Mouse (Mus musculus) 416B (cell line): Measurements from ENCODE around the gene Gpatch1.

ENCODE experiments used
- DNase-seq: peaks from one replicate; pipeline ENCODE4 v3.0.0; 2011; ENCODE audit warnings: low read depth

The Gpatch1 gene

DNA sequence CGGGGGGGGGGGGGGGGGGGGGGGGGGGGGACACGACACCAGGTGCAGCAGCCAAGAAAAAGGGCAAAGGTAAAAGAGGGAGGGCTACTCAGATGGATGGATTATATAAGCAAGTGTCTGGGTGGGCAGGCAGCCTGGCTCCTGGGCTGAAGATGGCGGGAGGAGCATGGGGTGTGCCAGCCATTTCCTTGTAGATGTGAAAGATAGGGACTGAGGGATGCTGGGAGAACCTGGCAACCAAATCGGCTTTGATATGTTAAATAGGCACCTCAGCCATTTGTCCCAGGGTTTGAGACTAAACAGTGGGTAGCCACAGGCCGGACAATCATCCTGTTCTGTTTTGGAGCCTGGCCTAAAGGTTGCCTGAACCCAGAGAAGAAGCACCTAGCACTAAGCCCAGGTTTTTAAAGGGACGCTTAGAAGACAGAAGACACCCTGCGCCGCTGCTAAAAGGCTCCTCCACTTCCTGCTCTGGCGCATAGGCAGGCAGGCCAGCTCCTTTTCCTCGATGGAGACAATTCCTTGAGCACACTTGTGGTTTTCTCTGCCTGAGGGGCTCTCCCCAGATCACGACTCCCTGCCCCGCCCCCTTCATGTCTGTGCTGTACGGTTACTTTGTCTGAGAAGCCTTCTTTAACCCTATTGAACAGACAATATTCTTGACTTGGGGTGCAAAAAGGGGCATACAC is 4.6 kb upstream of the Gpatch1 start:
- no peak for DNase-seq

DNA sequence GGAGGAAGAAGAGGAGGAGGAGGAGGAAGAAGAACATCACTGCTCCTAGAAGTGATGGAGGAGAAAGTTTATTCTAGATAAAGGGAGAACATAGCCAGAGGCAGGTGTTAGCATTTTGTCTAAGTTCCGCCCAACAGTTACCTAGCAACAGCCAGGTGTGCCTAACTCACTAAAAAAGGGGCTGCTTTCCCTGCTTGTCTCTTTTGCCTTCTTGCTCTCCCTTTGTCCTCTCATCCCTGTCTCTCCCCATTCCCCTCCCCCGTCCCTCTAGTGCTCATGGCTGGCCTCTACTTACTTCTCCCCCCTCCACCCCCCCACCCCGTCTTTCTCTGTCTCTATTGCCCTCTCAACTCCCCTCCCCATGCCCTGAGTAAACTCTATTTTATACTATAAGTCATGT is 3.9 kb upstream of the Gpatch1 start:
- no peak for DNase-seq

DNA sequence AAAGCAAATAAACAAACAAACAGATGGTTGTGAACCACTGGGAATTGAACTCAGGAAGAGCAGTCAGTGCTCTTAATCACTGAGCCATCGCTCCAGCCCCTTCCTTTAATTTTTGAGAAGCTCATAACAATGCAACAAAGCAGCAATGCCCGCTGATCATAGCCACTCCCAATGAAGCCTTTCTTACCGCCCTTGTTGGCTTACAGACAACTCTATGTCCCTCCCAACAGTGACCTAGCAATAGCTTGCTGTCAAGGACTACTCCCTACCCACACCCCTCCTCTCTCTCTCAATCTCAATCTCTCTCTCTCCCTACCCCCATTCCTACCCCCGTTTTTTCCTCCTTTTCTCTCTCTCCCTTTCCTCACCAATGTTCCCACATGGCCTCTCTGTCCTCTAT is 1.5 kb upstream of the Gpatch1 start:
- DNase-seq, result no peak

GRCm38 (mm10) chr7:35319221-35319620 is 981 bp upstream of the Gpatch1 start:
- DNase-seq, result peak; percentile 64

- no peak for DNase-seq
These were observed 4.1 kb downstream of the Gpatch1 start for GRCm38 (mm10) chr7:35314156-35314555.

DNA sequence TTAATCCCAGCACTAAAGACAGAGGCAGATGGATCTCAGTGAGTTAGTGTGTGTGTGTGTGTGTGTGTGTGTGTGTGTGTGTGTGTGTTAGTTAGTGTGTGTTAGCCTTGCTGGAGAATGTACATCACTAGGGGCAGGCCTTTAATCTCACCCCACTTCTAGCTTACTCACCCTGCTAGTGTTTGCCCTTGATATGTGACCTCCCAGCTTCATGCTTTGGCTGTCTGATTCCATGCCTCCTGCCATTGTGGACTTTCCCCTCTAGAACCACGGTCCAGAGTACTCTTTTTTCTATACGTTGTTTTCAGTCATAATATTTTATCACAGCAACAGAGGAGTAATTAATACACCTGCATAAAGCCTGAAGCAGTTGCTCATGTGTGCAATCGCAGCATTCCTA is 7.0 kb downstream of the Gpatch1 start:
- DNase-seq, result no peak

DNA sequence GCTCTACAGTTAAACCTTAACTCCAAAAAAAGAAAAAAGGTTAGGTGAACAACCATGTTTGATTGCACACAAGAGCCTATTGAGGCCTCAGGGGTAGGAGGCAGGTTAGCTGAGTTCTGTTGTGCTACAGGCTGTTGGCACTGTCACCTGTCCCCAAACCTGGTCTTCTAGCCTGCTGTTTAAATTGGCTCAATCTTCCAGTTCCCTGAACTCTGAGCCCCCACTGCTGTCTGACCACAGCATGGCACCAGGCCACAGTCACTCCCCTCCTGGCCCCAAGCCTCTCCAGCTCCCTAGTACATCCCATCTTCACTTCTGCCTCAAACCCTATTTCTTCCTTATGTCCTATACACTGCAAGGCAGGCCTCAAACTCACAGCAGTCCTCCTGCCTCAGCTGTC is 17.4 kb downstream of the Gpatch1 start:
- DNase-seq, result no peak

DNA sequence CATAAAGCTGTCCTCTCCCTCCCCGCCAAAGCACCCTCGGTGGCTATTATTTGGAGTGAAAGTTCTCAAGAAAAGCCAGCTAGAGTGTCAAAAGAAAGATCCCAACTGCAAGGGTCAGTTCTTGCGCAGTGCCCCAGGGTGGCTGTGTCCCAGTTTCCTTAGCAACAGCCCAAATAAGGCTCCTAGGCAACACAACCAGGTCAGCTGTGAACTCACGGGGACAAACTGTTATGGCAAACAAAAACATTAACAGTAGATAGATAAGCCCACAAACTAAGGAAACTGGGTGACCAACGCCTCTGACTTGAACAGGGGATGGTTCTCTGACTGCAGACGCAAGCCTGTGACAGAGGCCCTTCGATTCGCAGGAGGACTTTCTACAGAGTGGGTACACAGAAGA is 18.6 kb downstream of the Gpatch1 start:
- no peak for DNase-seq

- peak; percentile 6 for DNase-seq
These were observed 20.4 kb downstream of the Gpatch1 start for GRCm38 (mm10) chr7:35297886-35298285.

DNA sequence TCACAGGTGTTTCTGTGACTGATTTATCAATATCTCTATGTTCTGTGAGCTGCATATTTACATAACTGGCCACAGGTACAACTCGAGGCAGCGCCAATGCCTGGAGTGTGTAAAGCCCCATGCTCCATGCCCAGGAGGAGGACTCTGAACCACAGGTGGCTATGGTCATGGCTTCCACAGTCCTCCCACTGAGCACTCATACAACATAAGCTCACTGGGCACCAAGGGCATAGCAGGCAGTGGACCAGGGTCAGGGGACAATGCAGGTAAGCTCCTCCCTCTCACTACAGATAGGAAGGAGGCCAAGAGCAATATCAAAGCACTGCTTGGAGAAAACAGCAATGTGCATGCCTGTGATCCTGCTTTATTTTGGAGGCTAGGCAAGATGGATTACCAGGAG is 22.6 kb downstream of the Gpatch1 start:
- no peak for DNase-seq

DNA sequence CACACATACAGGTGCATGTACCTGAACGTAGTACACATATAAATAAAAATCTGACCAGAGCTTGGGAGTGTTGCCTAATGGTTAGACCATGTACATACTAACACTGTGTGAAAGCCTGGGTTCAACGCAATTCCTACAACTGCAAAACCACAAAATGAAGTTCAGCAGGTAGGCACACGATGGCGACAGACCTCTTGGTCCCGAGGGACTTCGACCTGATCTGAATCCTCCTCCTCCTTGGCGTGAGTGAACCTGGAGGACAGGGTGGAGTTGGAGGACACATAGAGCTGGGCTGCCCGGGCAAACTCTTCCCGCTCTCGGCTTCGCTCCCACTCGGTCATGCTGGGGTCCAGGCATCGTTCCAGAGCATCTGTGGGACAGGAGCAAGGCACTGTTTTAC is 24.8 kb downstream of the Gpatch1 start:
- DNase-seq, result no peak

DNA sequence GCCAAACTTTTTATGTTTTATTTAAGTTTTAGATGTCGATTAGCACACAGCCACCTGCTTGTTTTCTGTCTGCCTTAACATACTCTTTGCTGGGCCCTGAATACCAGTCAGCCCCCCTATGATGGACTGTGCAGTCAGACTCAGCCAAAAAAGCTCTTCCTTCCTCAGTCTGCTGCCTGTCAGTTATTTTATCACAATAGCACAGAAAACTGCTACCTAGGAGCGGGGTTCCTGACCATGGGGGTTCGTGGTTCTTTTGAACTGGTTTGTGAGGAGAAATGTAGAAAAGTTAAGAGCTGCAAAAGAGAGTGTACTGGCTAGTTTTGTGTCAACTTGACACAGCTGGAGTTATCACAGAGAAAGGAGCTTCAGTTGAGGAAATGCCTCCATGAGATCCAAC is 39.3 kb downstream of the Gpatch1 start:
- no peak for DNase-seq

DNA sequence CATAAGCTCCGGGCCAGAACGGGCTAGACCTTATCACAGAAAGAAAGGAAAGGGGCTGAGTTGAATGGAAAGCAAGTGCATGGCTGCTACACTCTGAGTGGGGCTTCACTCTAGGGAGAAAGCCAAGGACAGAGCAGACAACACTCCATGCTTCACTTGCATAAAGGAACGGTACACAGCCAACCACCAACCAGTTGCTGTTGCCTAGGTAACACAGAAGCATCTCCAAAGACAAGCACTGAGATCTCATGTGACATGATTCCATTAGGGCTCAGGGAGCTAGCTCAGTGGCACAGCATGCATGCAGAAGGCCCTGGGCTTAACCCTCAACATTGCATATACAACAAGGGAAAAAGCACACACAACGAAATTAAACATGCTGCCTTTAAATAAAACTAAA is 40.8 kb downstream of the Gpatch1 start:
- no peak for DNase-seq

DNA sequence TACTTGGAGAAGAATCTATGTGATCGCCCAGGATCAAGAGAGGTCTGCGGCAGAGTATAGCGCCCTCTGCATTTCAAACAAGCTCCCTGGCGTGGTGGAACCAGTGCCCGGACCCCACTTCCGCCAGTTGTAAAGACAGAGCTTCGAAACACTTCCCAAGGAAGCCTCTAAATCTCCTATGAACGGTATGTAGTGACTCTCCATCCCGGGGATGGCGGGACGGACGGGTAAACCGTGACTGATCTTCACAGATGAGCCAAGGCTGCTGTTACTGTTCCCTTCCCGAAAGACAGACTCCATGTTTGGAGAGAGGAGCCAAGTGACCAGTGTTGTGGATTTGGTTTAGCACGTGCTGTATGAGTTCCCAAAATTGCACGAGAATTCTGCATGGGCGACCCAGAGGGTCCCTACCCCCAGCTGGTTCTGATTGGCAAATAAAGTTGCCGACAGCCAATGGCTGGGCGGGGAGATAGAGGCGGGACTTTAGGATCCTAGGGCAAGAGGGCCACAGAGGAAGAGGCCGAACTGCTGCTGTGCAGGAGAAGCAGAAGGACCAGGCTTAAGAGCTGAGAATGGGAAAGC is 48.7 kb downstream of the Gpatch1 start:
- no peak for DNase-seq

GRCm38 (mm10) chr7:35267841-35268240 is 50.4 kb downstream of the Gpatch1 start:
- DNase-seq, result peak; percentile 49

DNA sequence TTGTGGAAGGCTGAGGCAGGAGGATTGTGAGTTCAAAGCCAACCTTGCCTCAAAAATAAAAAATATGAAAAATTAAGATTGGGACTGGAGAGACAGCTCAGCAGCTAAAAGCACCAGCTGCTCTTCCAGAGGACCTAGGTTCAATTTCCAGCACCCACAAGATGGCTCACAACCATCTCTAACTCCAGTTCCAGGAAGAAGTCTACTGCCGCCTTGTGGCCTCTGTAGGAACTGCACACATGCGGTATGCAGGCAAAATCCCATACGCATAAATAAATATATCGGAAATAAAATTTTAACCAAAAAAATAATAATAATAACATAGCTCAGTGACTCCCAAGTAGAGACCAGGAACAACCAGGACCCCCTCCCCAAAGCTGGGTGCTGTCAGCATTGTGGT is 51.6 kb downstream of the Gpatch1 start:
- peak; percentile 26 for DNase-seq

DNA sequence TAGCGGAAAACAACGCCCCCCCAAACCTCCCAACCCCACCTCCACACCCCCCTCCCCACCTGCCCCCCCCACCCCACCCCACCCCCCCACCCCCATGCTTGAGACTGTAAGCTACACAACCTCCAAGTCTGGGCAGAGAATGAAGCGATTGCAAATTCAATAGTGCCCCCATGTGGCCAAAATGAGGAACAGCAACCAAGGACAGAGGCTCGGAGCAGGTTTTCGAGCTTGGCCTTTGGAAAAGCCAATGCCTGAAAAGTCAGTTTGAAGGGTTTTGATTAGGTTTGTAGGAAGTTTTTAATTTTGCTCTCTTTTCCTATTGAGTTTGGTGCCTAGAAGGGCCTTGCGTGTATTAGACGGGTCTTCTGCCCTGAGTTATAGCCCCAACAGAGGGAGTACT is 53.5 kb downstream of the Gpatch1 start:
- DNase-seq, result peak; percentile 61

DNA sequence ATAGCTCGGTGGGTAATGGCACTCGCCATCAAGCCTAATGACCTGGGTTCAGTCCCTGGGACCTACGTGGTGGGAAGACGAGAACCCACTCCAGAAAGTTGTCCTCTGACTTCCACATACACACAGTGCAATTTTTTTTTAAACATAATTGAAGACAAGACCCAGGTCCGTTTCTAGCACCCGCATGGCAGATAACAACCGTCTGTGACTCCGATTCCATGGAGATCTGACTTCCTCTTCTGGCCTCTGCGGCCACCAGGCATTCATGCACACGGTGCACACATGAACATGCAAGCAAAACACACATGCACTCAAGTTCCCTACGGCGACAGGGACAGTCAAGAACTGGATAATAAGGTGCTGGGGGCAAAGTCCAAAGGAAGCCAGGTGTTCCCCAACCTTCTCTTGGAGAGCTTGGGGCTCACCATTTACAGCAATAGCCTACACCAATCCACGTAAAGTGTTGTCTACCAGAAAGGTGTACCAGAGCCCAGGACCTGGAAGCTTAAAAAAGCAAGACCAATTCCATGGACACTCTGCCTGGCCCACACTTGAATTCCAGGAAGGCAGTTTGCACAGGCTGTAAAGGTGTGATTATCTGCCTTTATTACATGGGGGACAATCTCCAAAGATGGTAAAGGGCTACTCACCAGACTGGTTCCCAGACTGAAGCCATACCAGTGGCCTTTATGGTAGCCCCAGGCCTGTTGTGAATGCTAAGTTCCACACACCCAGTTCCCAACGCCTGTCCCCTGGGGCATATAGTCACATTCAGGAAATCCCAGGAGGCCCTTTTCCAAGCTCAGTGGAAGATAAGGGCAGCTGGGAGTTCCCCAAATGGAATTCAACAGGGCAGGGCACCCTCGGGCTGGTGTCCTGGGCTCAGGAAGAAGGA is 54.4 kb downstream of the Gpatch1 start:
- no peak for DNase-seq

DNA sequence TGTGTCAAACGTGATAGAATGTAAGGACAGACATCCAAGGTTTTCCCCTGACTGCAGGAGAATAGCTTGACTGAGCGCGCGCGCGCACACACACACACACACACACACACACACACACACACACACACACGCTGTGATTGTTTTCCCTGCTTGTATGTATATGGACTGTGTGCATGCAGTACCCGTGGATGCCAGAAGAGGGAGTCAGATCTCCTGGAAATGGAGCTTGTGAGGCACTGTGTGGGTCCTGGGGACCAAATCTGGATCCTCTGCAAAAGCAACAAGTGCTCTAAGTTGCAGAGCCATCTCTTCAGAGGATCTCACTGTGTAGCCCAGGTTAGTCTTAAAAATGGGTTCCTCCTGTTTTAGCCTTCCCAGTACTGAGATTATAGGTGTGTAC is 58.9 kb downstream of the Gpatch1 start:
- DNase-seq, result peak; percentile 21

DNA sequence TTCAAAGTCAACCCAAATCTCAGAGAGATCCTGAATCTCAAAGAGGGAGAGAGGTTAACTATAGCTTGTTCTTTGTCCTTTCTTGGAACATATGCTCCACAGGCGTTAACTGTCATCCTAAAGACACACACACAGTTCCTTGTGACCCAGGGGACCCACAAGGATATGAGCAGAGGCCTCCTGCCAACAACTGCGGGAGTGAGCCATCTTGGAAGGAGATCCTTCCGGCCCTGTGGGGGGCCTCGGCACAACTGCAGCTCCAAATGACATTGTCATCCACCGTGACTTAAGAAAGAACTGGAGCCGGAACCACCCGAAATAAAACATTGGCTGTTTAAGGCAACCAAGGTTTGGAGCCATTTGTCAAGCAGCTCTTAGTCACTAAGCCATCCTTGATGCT is 59.9 kb downstream of the Gpatch1 start:
- DNase-seq, result no peak

DNA sequence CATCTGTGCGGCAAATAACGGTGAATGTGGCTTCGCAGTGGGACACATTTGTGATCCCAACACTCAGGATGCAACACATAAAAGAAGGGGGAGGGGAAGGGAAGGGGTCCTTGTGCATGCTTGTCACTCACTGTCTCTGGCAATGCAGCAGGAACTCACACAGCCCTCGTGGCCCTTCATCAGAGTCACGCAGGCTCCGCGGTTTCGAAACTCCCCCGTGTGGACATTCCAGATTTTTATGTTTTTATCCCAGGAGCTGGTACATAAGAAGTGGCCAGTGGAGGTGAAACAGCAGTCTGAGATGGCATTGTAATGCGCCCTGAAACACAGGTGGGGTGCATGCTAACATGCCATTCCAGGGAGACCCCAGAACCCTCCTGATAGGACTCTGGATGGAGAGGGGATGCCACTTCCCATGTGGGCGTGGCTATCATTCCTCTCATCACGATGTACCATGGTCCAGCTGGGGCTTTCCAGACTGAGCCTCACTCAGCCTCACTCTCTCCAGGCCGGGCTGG is 66.1 kb downstream of the Gpatch1 start:
- no peak for DNase-seq

DNA sequence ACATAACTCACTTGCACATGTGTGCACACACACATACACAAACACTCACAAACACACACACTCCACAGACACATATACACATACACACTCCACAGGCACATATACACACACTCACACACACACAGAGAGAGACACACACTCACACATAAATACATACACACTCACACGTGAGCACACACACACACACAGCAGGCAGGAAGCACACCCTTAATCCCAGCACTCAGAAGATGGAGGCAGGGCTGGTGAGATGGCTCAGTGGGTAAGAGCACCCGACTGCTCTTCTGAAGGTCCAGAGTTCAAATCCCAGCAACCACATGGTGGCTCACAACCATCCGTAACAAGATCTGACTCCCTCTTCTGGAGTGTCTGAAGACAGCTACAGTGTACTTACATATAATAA is 80.3 kb downstream of the Gpatch1 start:
- DNase-seq, result peak; percentile 29

DNA sequence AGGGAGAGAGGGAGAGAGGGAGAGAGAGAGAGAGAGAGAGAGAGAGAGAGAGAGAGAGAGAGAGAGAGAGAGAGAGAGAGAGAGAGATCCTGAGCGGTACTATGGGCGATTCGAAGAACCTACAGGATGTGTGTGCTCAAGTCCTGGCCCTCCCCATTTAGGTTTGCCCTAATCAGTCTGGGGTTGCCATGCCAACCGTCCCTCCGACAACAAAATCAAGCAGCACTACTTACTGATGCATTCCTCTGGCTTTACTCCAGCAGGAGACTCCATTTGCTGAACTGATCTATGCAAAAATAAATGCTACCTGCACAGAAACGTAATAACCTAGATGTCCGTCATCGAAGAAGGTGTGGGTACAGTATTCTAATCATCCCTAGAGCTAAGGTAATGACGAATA is 82.9 kb downstream of the Gpatch1 start:
- DNase-seq, result peak; percentile 64
